Mouse (Mus musculus) A20 (cell line): ENCODE data around the gene Macrod2.

Source experiments
- DNase-seq: peaks from one replicate; pipeline ENCODE4 v3.0.0-alpha.2; 2011; ENCODE audit warnings: low read depth, low spot score

Macrod2 gene

GRCm38 (mm10) chr2:141056685-141057454 is 661.8 kb downstream of the Macrod2 start:
- DNase-seq, result no peak

GRCm38 (mm10) chr2:141057455-141057833 is 662.3 kb downstream of the Macrod2 start:
- DNase-seq, result no peak

- no peak for DNase-seq
Observed at GRCm38 (mm10) chr2:141073981-141074855, 679.1 kb downstream of the Macrod2 start.

- no peak for DNase-seq
Observed at GRCm38 (mm10) chr2:141078221-141078620, 683.1 kb downstream of the Macrod2 start.

- DNase-seq, result no peak
Observed at GRCm38 (mm10) chr2:141091320-141091719, 696.2 kb downstream of the Macrod2 start.

GRCm38 (mm10) chr2:141117579-141117978 is 722.5 kb downstream of the Macrod2 start:
- no peak for DNase-seq

- DNase-seq, result no peak
Observed at GRCm38 (mm10) chr2:141123875-141124274, 728.8 kb downstream of the Macrod2 start.

GRCm38 (mm10) chr2:141125638-141126037 is 730.5 kb downstream of the Macrod2 start:
- no peak for DNase-seq

GRCm38 (mm10) chr2:141142266-141142665 is 747.2 kb downstream of the Macrod2 start:
- DNase-seq, result no peak

- DNase-seq, result no peak
Observed at GRCm38 (mm10) chr2:141152011-141152772, 757.1 kb downstream of the Macrod2 start.

GRCm38 (mm10) chr2:141155972-141156371 is 760.9 kb downstream of the Macrod2 start:
- DNase-seq, result no peak

GRCm38 (mm10) chr2:141156979-141157593 is 762.0 kb downstream of the Macrod2 start:
- no peak for DNase-seq

- no peak for DNase-seq
Observed at GRCm38 (mm10) chr2:141158161-141158560, 763.1 kb downstream of the Macrod2 start.

GRCm38 (mm10) chr2:141163918-141164317 is 768.8 kb downstream of the Macrod2 start:
- no peak for DNase-seq

GRCm38 (mm10) chr2:141169586-141169985 is 774.5 kb downstream of the Macrod2 start:
- no peak for DNase-seq

- DNase-seq, result no peak
Observed at GRCm38 (mm10) chr2:141173167-141173566, 778.1 kb downstream of the Macrod2 start.

GRCm38 (mm10) chr2:141173607-141174006 is 778.5 kb downstream of the Macrod2 start:
- DNase-seq, result no peak

- no peak for DNase-seq
Observed at GRCm38 (mm10) chr2:141180656-141181055, 785.5 kb downstream of the Macrod2 start.

GRCm38 (mm10) chr2:141182034-141182759 is 787.1 kb downstream of the Macrod2 start:
- no peak for DNase-seq

GRCm38 (mm10) chr2:141194476-141194875 is 799.4 kb downstream of the Macrod2 start:
- DNase-seq, result no peak

- DNase-seq, result no peak
Observed at GRCm38 (mm10) chr2:141200481-141200880, 805.4 kb downstream of the Macrod2 start.
